8 mouse cellular contexts compared by ENCODE assay signal in the genomic region with DNA sequence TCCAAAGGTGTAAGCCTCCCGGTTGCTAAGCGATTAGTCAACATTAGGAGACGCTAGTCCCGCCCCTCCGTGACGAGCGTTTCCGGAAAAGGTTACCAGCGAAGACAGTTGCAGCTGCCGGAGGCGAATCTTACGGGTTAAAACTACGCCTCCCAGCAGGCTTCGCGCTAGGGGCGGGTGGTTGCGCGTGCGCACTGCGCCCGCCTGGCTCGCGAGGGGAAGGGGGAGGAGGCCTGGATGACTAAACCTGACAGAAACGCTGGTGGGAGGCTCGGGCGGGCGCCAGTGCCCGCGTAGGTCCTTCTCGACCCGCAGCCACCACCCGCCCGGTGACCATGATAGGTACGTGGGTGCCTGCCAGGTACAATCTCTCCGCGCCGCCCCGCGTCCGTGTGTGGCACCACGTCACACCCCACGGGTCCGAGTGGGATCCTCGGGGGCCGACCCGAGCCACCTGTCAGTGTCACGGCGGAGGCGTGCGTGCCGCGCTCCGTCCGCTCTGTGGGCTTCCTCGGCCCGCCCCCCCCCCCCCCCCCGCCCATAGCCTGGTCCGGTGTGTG. TPM values are rescaled to one million over a fixed set of nuclear protein-coding genes. Genes with fewer than 3 reads are reported as not detected.
DNase-seq lines count a peak whose midpoint lies in the region; ATAC-seq and TF ChIP-seq lines count a peak whose summit lies in the region.

TSS of gene Pacrg (minus strand) at position 164 of the 560 bp plus-strand sequence.
TSS of gene Prkn (plus strand) at position 237 of the 560 bp plus-strand sequence.

- TF ChIP-seq POLR2A in testis, adult 2 months (IDR thresholded peaks at IDR 0.05; ENCODE audit: control insufficient read depth, low read depth, low read length) = peak; percentile 79

- H3K4me3 ChIP-seq in E14TG2a.4 (replicated peaks; ENCODE audit: low read length) = peak within 1 kb of the TSS; percentile 85
- peak within 1 kb of the TSS; percentile 61 for H3K4me3 ChIP-seq in forebrain, embryonic 12.5 days (replicated peaks)
- H3K4me3 ChIP-seq in heart, postnatal 0 days (ENCODE audit: low read depth, low read length) = peak within 1 kb of the TSS; percentile 82
- peak within 1 kb of the TSS; percentile 74 for H3K4me3 ChIP-seq in liver, embryonic 16.5 days (ENCODE audit: low read depth, low read length)
- H3K4me3 ChIP-seq in neural tube, embryonic 13.5 days = peak within 1 kb of the TSS; percentile 69
- H3K4me3 ChIP-seq in testis, adult 2 months (ENCODE audit: control insufficient read depth, low read depth, low read length) = peak within 1 kb of the TSS; percentile 82

- peak within 1 kb of the TSS; percentile 79 for H3K4me2 ChIP-seq in forebrain, embryonic 12.5 days
- H3K4me2 ChIP-seq in heart, postnatal 0 days (ENCODE audit: low read depth, low read length) = peak within 1 kb of the TSS; percentile 94
- peak within 1 kb of the TSS; percentile 89 for H3K4me2 ChIP-seq in liver, embryonic 16.5 days (ENCODE audit: low read depth, low read length)
- H3K4me2 ChIP-seq in neural tube, embryonic 13.5 days = peak within 1 kb of the TSS; percentile 72

- H3K27ac ChIP-seq in forebrain, embryonic 12.5 days = 0 out of 2 replicates have a peak within 1 kb of the TSS, but pooled peaks have one; percentile 10
- H3K27ac ChIP-seq in heart, postnatal 0 days (ENCODE audit: low read depth) = peak within 1 kb of the TSS; percentile 70
- 0 out of 2 replicates have a peak within 1 kb of the TSS, but pooled peaks have one; percentile 37 for H3K27ac ChIP-seq in liver, embryonic 16.5 days (ENCODE audit: low read length)
- H3K27ac ChIP-seq in neural tube, embryonic 13.5 days (replicated peaks) = peak within 1 kb of the TSS; percentile 86
- peak within 1 kb of the TSS; percentile 80 for H3K27ac ChIP-seq in testis, adult 2 months (ENCODE audit: control insufficient read depth, insufficient read depth, low read depth, low read length)

- H3K36me3 ChIP-seq in E14TG2a.4 (ENCODE audit: insufficient read depth, low read length) = no peaks in the 10 kb centered on the region
- H3K36me3 ChIP-seq in forebrain, embryonic 12.5 days (replicated peaks) = no peaks in the 10 kb centered on the region
- H3K36me3 ChIP-seq in heart, postnatal 0 days (replicated peaks; ENCODE audit: control insufficient read depth, insufficient read depth, low read length) = no peaks in the 10 kb centered on the region
- H3K36me3 ChIP-seq in liver, embryonic 16.5 days (ENCODE audit: control insufficient read depth, insufficient read depth) = no peaks in the 10 kb centered on the region
- H3K36me3 ChIP-seq in neural tube, embryonic 13.5 days = no peaks in the 10 kb centered on the region
- H3K36me3 ChIP-seq in testis, adult 2 months (ENCODE audit: control insufficient read depth, insufficient read depth, low read length) = no peaks in the 10 kb centered on the region

- no peaks in the 10 kb centered on the region for H3K9me3 ChIP-seq in E14TG2a.4 (ENCODE audit: low read length)
- H3K9me3 ChIP-seq in forebrain, embryonic 12.5 days = no peaks in the 10 kb centered on the region
- H3K9me3 ChIP-seq in heart, postnatal 0 days (replicated peaks; ENCODE audit: control insufficient read depth, low read length) = no peaks in the 10 kb centered on the region
- H3K9me3 ChIP-seq in liver, embryonic 16.5 days (replicated peaks; ENCODE audit: control insufficient read depth, low read length) = no peaks in the 10 kb centered on the region
- H3K9me3 ChIP-seq in neural tube, embryonic 13.5 days = no peaks in the 10 kb centered on the region

- peak within 1 kb of the TSS; percentile 66 for H3K9ac ChIP-seq in forebrain, embryonic 12.5 days
- peak within 1 kb of the TSS; percentile 75 for H3K9ac ChIP-seq in heart, postnatal 0 days (replicated peaks; ENCODE audit: low read depth, low read length)
- peak within 1 kb of the TSS; percentile 69 for H3K9ac ChIP-seq in liver, embryonic 16.5 days (ENCODE audit: low read depth, low read length)
- peak within 1 kb of the TSS; percentile 83 for H3K9ac ChIP-seq in neural tube, embryonic 13.5 days

- peak; percentile 96 for ATAC-seq in forebrain, embryonic 12.5 days (ENCODE audit: low FRiP score)
- ATAC-seq in heart, postnatal 0 days (ENCODE audit: insufficient read depth, low read depth) = peak; percentile 96
- peak; percentile 93 for ATAC-seq in liver, embryonic 16.5 days (ENCODE audit: low read depth)
- peak; percentile 97 for ATAC-seq in neural tube, embryonic 13.5 days (ENCODE audit: low read depth)

- peaks cover 12% of the 10 kb centered on the region for H3K4me1 ChIP-seq in E14TG2a.4 (replicated peaks; ENCODE audit: low read depth, low read length)
- peaks cover 8% of the 10 kb centered on the region for H3K4me1 ChIP-seq in forebrain, embryonic 12.5 days
- H3K4me1 ChIP-seq in heart, postnatal 0 days (ENCODE audit: control insufficient read depth, insufficient read depth) = no peaks in the 10 kb centered on the region
- peaks cover 5% of the 10 kb centered on the region for H3K4me1 ChIP-seq in liver, embryonic 16.5 days (ENCODE audit: control insufficient read depth, low read depth, low read length)
- peaks cover 12% of the 10 kb centered on the region for H3K4me1 ChIP-seq in neural tube, embryonic 13.5 days (replicated peaks)
- H3K4me1 ChIP-seq in testis, adult 2 months (ENCODE audit: control insufficient read depth, insufficient read depth, low read length) = peaks cover 2% of the 10 kb centered on the region

- under 1% methylated on average over 45 of the region's 58 CpGs for WGBS in forebrain, embryonic 12.5 days
- 0% methylated on average over 46 of the region's 58 CpGs for whole genome bisulfite sequencing in heart, postnatal 0 days
- under 1% methylated on average over 40 of the region's 58 CpGs for WGBS in liver, embryonic 16.5 days (ENCODE audit: insufficient replicate concordance)
- WGBS in neural tube, embryonic 13.5 days = under 1% methylated on average over 54 of the region's 58 CpGs

- TF ChIP-seq CTCF in E14TG2a.4 (conservative IDR thresholded peaks at IDR 0.05; ENCODE audit: low read length) = no peak
- TF ChIP-seq CTCF in heart, postnatal 0 days (IDR thresholded peaks at IDR 0.05; ENCODE audit: low read depth) = no peak
- no peak for TF ChIP-seq CTCF in testis, adult 2 months (IDR thresholded peaks at IDR 0.05; ENCODE audit: control insufficient read depth, insufficient read depth, insufficient replicate concordance, low read depth, low read length)

- peaks cover 3% of the 10 kb centered on the region; the same call in 1 of the 2 replicates for H3K27me3 ChIP-seq in E14TG2a.4 (ENCODE audit: insufficient read depth, low read length)
- H3K27me3 ChIP-seq in forebrain, embryonic 12.5 days = no peaks in the 10 kb centered on the region
- H3K27me3 ChIP-seq in heart, postnatal 0 days (ENCODE audit: control insufficient read depth, insufficient read depth, low read length) = no peaks in the 10 kb centered on the region
- H3K27me3 ChIP-seq in liver, embryonic 16.5 days (ENCODE audit: control insufficient read depth, insufficient read depth, low read depth, low read length) = no peaks in the 10 kb centered on the region
- no peaks in the 10 kb centered on the region for H3K27me3 ChIP-seq in neural tube, embryonic 13.5 days
- H3K27me3 ChIP-seq in testis, adult 2 months (ENCODE audit: control insufficient read depth, insufficient read depth, low read length) = no peaks in the 10 kb centered on the region

- peak; percentile 93 for DNase-seq in c-Kit-positive CD71-positive TER-119-positive erythroid progenitor cells, embryonic 14.5 days (ENCODE audit: low spot score)
- DNase-seq in heart, postnatal 0 days (ENCODE audit: low spot score) = peak; percentile 97
- peak; percentile 98 for DNase-seq in kidney, postnatal 4 days

- TF ChIP-seq EP300 in heart, postnatal 0 days (IDR thresholded peaks at IDR 0.05; ENCODE audit: low read depth) = no peak

RNA-seq across cellular contexts. Expression of gene Pacrg, which starts in this region (rescaled TPM):
- polyA plus RNA-seq in forebrain, embryonic 12.5 days (2016; fragmentation: Nextera tagmentation; extraction: Ambion mirVana) = 4.9 and 7.4 TPM in 2 replicates
- total RNA-seq in heart, postnatal 0 days (2014; rRNA removed; ENCODE audit: low replicate concordance) = 1.4 and 3.3 TPM in 2 replicates
- 1.1 and 1.4 TPM in 2 replicates for polyA plus RNA-seq in heart, postnatal 0 days (2015; fragmentation: Nextera tagmentation; extraction: Ambion mirVana)
- polyA plus RNA-seq in liver, embryonic 16.5 days (2015; fragmentation: Nextera tagmentation; extraction: Ambion mirVana) = 0.08 TPM in 1 of 2 replicates, not detected in the other
- polyA plus RNA-seq in neural tube, embryonic 13.5 days (2015; fragmentation: Nextera tagmentation; extraction: Ambion mirVana) = 11.5 and 14.2 TPM in 2 replicates
- 264 and 277 TPM in 2 replicates for polyA plus RNA-seq in testis, adult 2 months (2012; rRNA removed)

RNA-seq across cellular contexts. Expression of gene Prkn, which starts in this region (rescaled TPM):
- 1.5 and 2.2 TPM in 2 replicates for polyA plus RNA-seq in forebrain, embryonic 12.5 days (2016; fragmentation: Nextera tagmentation; extraction: Ambion mirVana)
- 6.9 and 14.2 TPM in 2 replicates for total RNA-seq in heart, postnatal 0 days (2014; rRNA removed; ENCODE audit: low replicate concordance)
- polyA plus RNA-seq in heart, postnatal 0 days (2015; fragmentation: Nextera tagmentation; extraction: Ambion mirVana) = 3.5 and 4.5 TPM in 2 replicates
- polyA plus RNA-seq in liver, embryonic 16.5 days (2015; fragmentation: Nextera tagmentation; extraction: Ambion mirVana) = 0.63 and 0.70 TPM in 2 replicates
- polyA plus RNA-seq in neural tube, embryonic 13.5 days (2015; fragmentation: Nextera tagmentation; extraction: Ambion mirVana) = 3.0 and 3.6 TPM in 2 replicates
- 13.2 and 13.7 TPM in 2 replicates for polyA plus RNA-seq in testis, adult 2 months (2012; rRNA removed)

Comparison
In these comparisons a context has a peak if more than half of its experiments do, and no peak if none do; other contexts are left out.
1. Peak in every context shown above with its lines: DNase-seq, ATAC-seq, H3K4me3 ChIP-seq and H3K27ac ChIP-seq.
2. RNA of gene Pacrg (polyA plus RNA-seq): 264 to 277 TPM in testis, adult 2 months; 11.5 to 14.2 TPM in neural tube, embryonic 13.5 days, 4.9 to 7.4 TPM in forebrain, embryonic 12.5 days, 1.1 to 1.4 TPM in heart, postnatal 0 days and 0.08 TPM in liver, embryonic 16.5 days; every median in the first group is over 10 times any median in the second.
3. Peak in ATAC-seq, H3K4me3 ChIP-seq, H3K27ac ChIP-seq, H3K9ac ChIP-seq and H3K4me2 ChIP-seq in liver, embryonic 16.5 days; RNA of the genes that start here not detected or under 1 TPM.
4. H3K27ac ChIP-seq: peak in every context shown above with its lines; median percentile 86 in neural tube, embryonic 13.5 days; 80 in testis, adult 2 months; 70 in heart, postnatal 0 days; 37 in liver, embryonic 16.5 days; 10 in forebrain, embryonic 12.5 days.